33 mouse cellular contexts compared by ENCODE assay signal in genomic region chr6:111486081-111486480, GRCm38 (mm10).
A peak's percentile ranks its signal among the peaks of the same experiment; 100 is the strongest.
DNase-seq lines count a peak whose midpoint lies in the region; ATAC-seq lines count a peak whose summit lies in the region.
"Had no signal": no experiment of that assay in that cellular context is flagged by ENCODE, and none has a peak within 500 bp of the region (broad histone marks: within the 10 kb centered on the region; RNA-seq: fewer than 3 reads in every experiment).

No protein-coding gene starts in this region.

- no peak overlapping the region for H3K4me2 ChIP-seq in hindbrain, embryonic 16.5 days (ENCODE audit: low read length)
- H3K4me2 ChIP-seq in intestine, embryonic 16.5 days (ENCODE audit: low read depth, low read length), result no peak overlapping the region
- H3K4me2 ChIP-seq: embryonic facial prominence, embryonic 15.5 days; forebrain, embryonic 12.5 days; heart, embryonic 13.5 days; hindbrain, embryonic 14.5 days; kidney, embryonic 15.5 days; limb, embryonic 13.5 days; liver, embryonic 11.5 days; lung, embryonic 15.5 days; midbrain, embryonic 15.5 days; neural tube, embryonic 15.5 days had no signal

- no peak overlapping the region for H3K4me3 ChIP-seq in hindbrain, embryonic 16.5 days (ENCODE audit: low read length)
- no peak overlapping the region for H3K4me3 ChIP-seq in intestine, embryonic 16.5 days (ENCODE audit: low read length)
- H3K4me3 ChIP-seq: embryonic facial prominence, embryonic 10.5 days; embryonic facial prominence, embryonic 15.5 days; forebrain, embryonic 12.5 days; heart, embryonic 13.5 days; kidney, embryonic 15.5 days; left cerebral cortex, adult 2 months; limb, embryonic 13.5 days; lung, embryonic 15.5 days; midbrain, embryonic 10.5 days; midbrain, embryonic 15.5 days; neural tube, embryonic 15.5 days had no signal

- H3K9me3 ChIP-seq in hindbrain, embryonic 16.5 days (ENCODE audit: control insufficient read depth, low read length), result no peaks in the 10 kb centered on the region
- H3K9me3 ChIP-seq in intestine, embryonic 16.5 days (ENCODE audit: control insufficient read depth, low read length), result no peaks in the 10 kb centered on the region
- H3K9me3 ChIP-seq: embryonic facial prominence, embryonic 10.5 days; embryonic facial prominence, embryonic 15.5 days; forebrain, embryonic 12.5 days; heart, embryonic 13.5 days; kidney, embryonic 15.5 days; limb, embryonic 13.5 days; lung, embryonic 15.5 days; midbrain, embryonic 10.5 days; midbrain, embryonic 15.5 days; neural tube, embryonic 15.5 days had no signal

- no peak for ATAC-seq in hindbrain, embryonic 16.5 days
- no peak for ATAC-seq in intestine, embryonic 16.5 days
- ATAC-seq: CD4-positive, CD25-positive, alpha-beta regulatory T cell, adult 4 months; forebrain, postnatal 0 days; inflammation-experienced regulatory T-cells, adult 6 months; midbrain, embryonic 15.5 days had no signal

- no peaks in the 10 kb centered on the region for H3K27me3 ChIP-seq in hindbrain, embryonic 16.5 days (replicated peaks; ENCODE audit: control insufficient read depth, insufficient read depth, low read length)
- H3K27me3 ChIP-seq in intestine, embryonic 16.5 days (replicated peaks; ENCODE audit: control insufficient read depth, insufficient read depth, low read length), result no peaks in the 10 kb centered on the region
- H3K27me3 ChIP-seq: embryonic facial prominence, embryonic 15.5 days; forebrain, embryonic 12.5 days; heart, embryonic 13.5 days; kidney, embryonic 15.5 days; limb, embryonic 13.5 days; lung, embryonic 15.5 days; midbrain, embryonic 15.5 days; neural tube, embryonic 15.5 days had no signal

- H3K27ac ChIP-seq in hindbrain, embryonic 16.5 days (ENCODE audit: low read depth, low read length), result no peak overlapping the region
- no peak overlapping the region for H3K27ac ChIP-seq in intestine, embryonic 16.5 days (ENCODE audit: low read length)
- H3K27ac ChIP-seq: embryonic facial prominence, embryonic 10.5 days; embryonic facial prominence, embryonic 15.5 days; forebrain, embryonic 12.5 days; heart, embryonic 13.5 days; hindbrain, embryonic 14.5 days; kidney, embryonic 15.5 days; left cerebral cortex, adult 2 months; limb, embryonic 13.5 days; lung, embryonic 15.5 days; midbrain, embryonic 10.5 days; midbrain, embryonic 15.5 days; neural tube, embryonic 15.5 days; stomach, postnatal 0 days had no signal

- DNase-seq in ES-CJ7 (ENCODE audit: low read depth, low spot score) (peak; percentile 20), R1 (ENCODE audit: low read depth, low spot score) (peak; percentile 59)
- DNase-seq in layer of hippocampus, adult 9-10 months (ENCODE audit: low spot score), result peak; percentile 10
- DNase-seq in retina, postnatal 1 day, result peak; percentile 87
- no peak for DNase-seq in left cerebral cortex, postnatal 14 days (ENCODE audit: low spot score in 2 of 2)
- DNase-seq: adrenal gland, postnatal 25 days; cerebellum, adult 8-10 months; cerebellum, postnatal 25 days; forebrain, postnatal 0 days; heart, postnatal 10 days; kidney, adult 18-20 months; kidney, postnatal 25 days; right cerebral cortex, postnatal 4 days; thymus, adult 18-20 months; thymus, postnatal 25 days had no signal

- intact Hi-C loops in left cerebral cortex, postnatal 14 days (cut with DNase I), result no loop called here

- H3K4me1 ChIP-seq in hindbrain, embryonic 16.5 days (ENCODE audit: control insufficient read depth, insufficient read depth, low read depth, low read length), result no peaks in the 10 kb centered on the region
- H3K4me1 ChIP-seq in intestine, embryonic 16.5 days (ENCODE audit: control insufficient read depth, insufficient read depth, low read length), result no peaks in the 10 kb centered on the region
- H3K4me1 ChIP-seq: embryonic facial prominence, embryonic 10.5 days; embryonic facial prominence, embryonic 15.5 days; forebrain, embryonic 12.5 days; heart, embryonic 13.5 days; kidney, embryonic 15.5 days; limb, embryonic 13.5 days; lung, embryonic 15.5 days; midbrain, embryonic 15.5 days; neural tube, embryonic 15.5 days had no signal

- H3K9ac ChIP-seq in hindbrain, embryonic 16.5 days (ENCODE audit: low read depth, low read length), result no peak overlapping the region
- no peak overlapping the region for H3K9ac ChIP-seq in intestine, embryonic 16.5 days (ENCODE audit: low read depth, low read length)
- H3K9ac ChIP-seq: embryonic facial prominence, embryonic 15.5 days; forebrain, embryonic 12.5 days; forebrain, postnatal 0 days; heart, embryonic 13.5 days; hindbrain, embryonic 14.5 days; kidney, embryonic 15.5 days; limb, embryonic 13.5 days; lung, embryonic 15.5 days; midbrain, embryonic 15.5 days; neural tube, embryonic 15.5 days had no signal

- H3K36me3 ChIP-seq in hindbrain, embryonic 16.5 days (ENCODE audit: control insufficient read depth, insufficient read depth, low read length), result no peaks in the 10 kb centered on the region
- no peaks in the 10 kb centered on the region for H3K36me3 ChIP-seq in intestine, embryonic 16.5 days (ENCODE audit: control insufficient read depth, insufficient read depth, low read length)
- H3K36me3 ChIP-seq: embryonic facial prominence, embryonic 10.5 days; embryonic facial prominence, embryonic 15.5 days; forebrain, embryonic 12.5 days; heart, embryonic 13.5 days; kidney, embryonic 15.5 days; limb, embryonic 13.5 days; lung, embryonic 15.5 days; midbrain, embryonic 10.5 days; midbrain, embryonic 15.5 days; neural tube, embryonic 15.5 days had no signal

Comparison
In these comparisons a context has a peak if more than half of its experiments do, and no peak if none do; other contexts are left out.
1. DNase-seq: peak in ES-CJ7 (single experiment), R1 (single experiment), layer of hippocampus, adult 9-10 months (single experiment) and retina, postnatal 1 day (single experiment); none in left cerebral cortex, postnatal 14 days (0 of 2).